Mouse (Mus musculus): Measurements from ENCODE around the gene Atg101. TPM values are rescaled to one million over a fixed set of nuclear protein-coding genes. Genes with fewer than 3 reads are reported as not detected.

Atg101 gene
- polyA plus RNA-seq, 1 experiment from 2014 or later = 87.0 TPM

GRCm38 (mm10) chr15:101339537-101339936 is 55.5 kb downstream of the Atg101 start:
- H3K36me3 ChIP-seq (ENCODE audit: insufficient read depth, low read length) = no peaks in the 10 kb centered on the region
- H3K9ac ChIP-seq (replicated peaks; ENCODE audit: low read length) = no peak overlapping the region
- no peaks in the 10 kb centered on the region for H3K9me3 ChIP-seq (ENCODE audit: low read length)
- 0% methylated on average over 2 of the region's 2 CpGs for WGBS
- H3K4me2 ChIP-seq (replicated peaks; ENCODE audit: low read depth, low read length) = no peak overlapping the region
- H3K4me1 ChIP-seq (ENCODE audit: insufficient read depth, low read length) = no peaks in the 10 kb centered on the region
- H3K4me3 ChIP-seq (ENCODE audit: low read length) = no peak overlapping the region
- peak; percentile 67 for ATAC-seq (ENCODE audit: low FRiP score, low TSS enrichment)
- H3K27me3 ChIP-seq (ENCODE audit: insufficient read depth, low read length) = no peaks in the 10 kb centered on the region
- H3K27ac ChIP-seq (ENCODE audit: low read length) = no peak overlapping the region

Other genes starting within 250 kb of the Atg101 start
- not detected in 2 replicates for gene Gm47841, start 236.9 kb upstream of the Atg101 start, polyA plus RNA-seq (2015; fragmentation: Nextera tagmentation; extraction: Ambion mirVana)
- gene Fignl2, start 205.7 kb upstream of the Atg101 start, polyA plus RNA-seq (2015; fragmentation: Nextera tagmentation; extraction: Ambion mirVana) = 0.26 and 0.35 TPM in 2 replicates
- gene Ankrd33, start 168.5 kb upstream of the Atg101 start, polyA plus RNA-seq (2015; fragmentation: Nextera tagmentation; extraction: Ambion mirVana) = not detected in 2 replicates
- gene Acvrl1, start 155.8 kb upstream of the Atg101 start, polyA plus RNA-seq (2015; fragmentation: Nextera tagmentation; extraction: Ambion mirVana) = 20.6 and 24.4 TPM in 2 replicates
- gene Acvr1b, start 110.2 kb upstream of the Atg101 start, polyA plus RNA-seq (2015; fragmentation: Nextera tagmentation; extraction: Ambion mirVana) = 7.4 and 8.8 TPM in 2 replicates
- gene Grasp, start 60.1 kb upstream of the Atg101 start, polyA plus RNA-seq (2015; fragmentation: Nextera tagmentation; extraction: Ambion mirVana) = 3.2 and 3.4 TPM in 2 replicates
- gene Nr4a1, start 30.0 kb upstream of the Atg101 start, polyA plus RNA-seq (2015; fragmentation: Nextera tagmentation; extraction: Ambion mirVana) = 10.8 and 11.9 TPM in 2 replicates
- 23.2 and 23.9 TPM in 2 replicates for gene 6030408B16Rik, start 8.9 kb downstream of the Atg101 start, polyA plus RNA-seq (2015; fragmentation: Nextera tagmentation; extraction: Ambion mirVana)
- gene Krt80, start 85.9 kb downstream of the Atg101 start, polyA plus RNA-seq (2015; fragmentation: Nextera tagmentation; extraction: Ambion mirVana) = 1.7 and 2.3 TPM in 2 replicates
- 94.8 and 99.9 TPM in 2 replicates for gene Krt7, start 126.8 kb downstream of the Atg101 start, polyA plus RNA-seq (2015; fragmentation: Nextera tagmentation; extraction: Ambion mirVana)
- gene Krt87, start 154.5 kb downstream of the Atg101 start, polyA plus RNA-seq (2015; fragmentation: Nextera tagmentation; extraction: Ambion mirVana) = 0.06 TPM in 1 of 2 replicates, not detected in the other
- gene Krt88, start 163.5 kb downstream of the Atg101 start, polyA plus RNA-seq (2015; fragmentation: Nextera tagmentation; extraction: Ambion mirVana) = not detected in 2 replicates
- not detected in 2 replicates for gene Krt81, start 179.5 kb downstream of the Atg101 start, polyA plus RNA-seq (2015; fragmentation: Nextera tagmentation; extraction: Ambion mirVana)
- gene Krt86, start 189.2 kb downstream of the Atg101 start, polyA plus RNA-seq (2015; fragmentation: Nextera tagmentation; extraction: Ambion mirVana) = not detected in 2 replicates
- gene Krt83, start 207.2 kb downstream of the Atg101 start, polyA plus RNA-seq (2015; fragmentation: Nextera tagmentation; extraction: Ambion mirVana) = not detected in 2 replicates
- gene Gm49425, start 233.0 kb downstream of the Atg101 start, polyA plus RNA-seq (2015; fragmentation: Nextera tagmentation; extraction: Ambion mirVana) = not detected in 2 replicates
- not detected in 2 replicates for gene Krt84, start 248.5 kb downstream of the Atg101 start, polyA plus RNA-seq (2015; fragmentation: Nextera tagmentation; extraction: Ambion mirVana)